Mouse (Mus musculus) heart, embryonic 15.5 days (tissue): ENCODE measurements around the gene Nptx1. TPM values are rescaled to one million over a fixed set of nuclear protein-coding genes. Genes with fewer than 3 reads are reported as not detected.

Experiments used
- ATAC-seq: fragments of 200-750 bp; cut with Nextera tagmentation; replicated peaks from 2 replicates; pipeline ENCODE4 v1.8.0; 2017; ENCODE audit warnings: low read depth, moderate TSS enrichment; ENCODE audit not compliant: insufficient number of reproducible peaks, insufficient read depth, low FRiP score
- H3K27ac ChIP-seq: fragments of 300-500 bp; sonication (generic); 2 replicates; pipeline ENCODE4 v1.5.1; 2015; ENCODE audit warnings: mild to moderate bottlenecking, inconsistent platforms
- H3K27me3 ChIP-seq: fragments of 300-500 bp; sonication (generic); 2 replicates; pipeline ENCODE4 v1.6.1; 2015; ENCODE audit warnings: inconsistent platforms
- H3K36me3 ChIP-seq: fragments of 300-500 bp; sonication (generic); 2 replicates; pipeline ENCODE4 v1.6.1; 2015; ENCODE audit warnings: mild to moderate bottlenecking, inconsistent platforms
- H3K4me1 ChIP-seq: fragments of 300-500 bp; sonication (generic); replicated peaks from 2 replicates; pipeline ENCODE4 v1.6.1; 2015; ENCODE audit warnings: inconsistent platforms
- H3K4me2 ChIP-seq: fragments of 300-500 bp; sonication (generic); 2 replicates; pipeline ENCODE4 v1.6.1; 2015; ENCODE audit warnings: inconsistent platforms, mild to moderate bottlenecking, moderate library complexity
- H3K4me3 ChIP-seq: fragments of 300-500 bp; sonication (generic); 2 replicates; pipeline ENCODE4 v1.5.1; 2015; ENCODE audit warnings: mild to moderate bottlenecking, inconsistent platforms
- H3K9ac ChIP-seq: fragments of 300-500 bp; sonication (generic); 2 replicates; pipeline ENCODE4 v1.6.1; 2015; ENCODE audit warnings: mild to moderate bottlenecking, inconsistent platforms
- H3K9me3 ChIP-seq: fragments of 300-500 bp; sonication (generic); replicated peaks from 2 replicates; pipeline ENCODE4 v1.6.1; 2016; ENCODE audit warnings: inconsistent platforms
- WGBS: fragments of 180-500 bp; shearing (Covaris S2); methylation state at CpG from one replicate; pipeline ENCODE4 v1.1.7; 2015; ENCODE audit warnings: mixed read lengths; 5-methylcytosine and 5-hydroxymethylcytosine counted together
- polyA plus RNA-seq: library from polyadenylated mRNA; unstranded; fragments of >200 nt; fragmentation: Nextera tagmentation; extraction: Ambion mirVana; gene quantifications from 2 replicates; pipeline ENCODE4 v1.2.1, GENCODE M21; 2015

The Nptx1 gene
- polyA plus RNA-seq, 1 experiment from 2014 or later: 0.79 TPM

- Histone ChIP-seq H3K9me3 (no peaks in the 10 kb centered on the region), H3K27me3 (peaks cover 7% of the 10 kb centered on the region), H3K36me3 (peaks cover 25% of the 10 kb centered on the region), H3K4me1 (0 out of 2 replicates have a peak, but pooled peaks cover 3% of the 10 kb centered on the region), H3K9ac (no peak overlapping the region), H3K4me2 (no peak overlapping the region), H3K27ac (no peak overlapping the region), H3K4me3 (no peak overlapping the region)
- ATAC-seq: no peak
- 72% methylated on average over 5 of the region's 5 CpGs for WGBS
These were observed 38.3 kb downstream of the Nptx1 start for GRCm38 (mm10) chr11:119509165-119509776.

DNA sequence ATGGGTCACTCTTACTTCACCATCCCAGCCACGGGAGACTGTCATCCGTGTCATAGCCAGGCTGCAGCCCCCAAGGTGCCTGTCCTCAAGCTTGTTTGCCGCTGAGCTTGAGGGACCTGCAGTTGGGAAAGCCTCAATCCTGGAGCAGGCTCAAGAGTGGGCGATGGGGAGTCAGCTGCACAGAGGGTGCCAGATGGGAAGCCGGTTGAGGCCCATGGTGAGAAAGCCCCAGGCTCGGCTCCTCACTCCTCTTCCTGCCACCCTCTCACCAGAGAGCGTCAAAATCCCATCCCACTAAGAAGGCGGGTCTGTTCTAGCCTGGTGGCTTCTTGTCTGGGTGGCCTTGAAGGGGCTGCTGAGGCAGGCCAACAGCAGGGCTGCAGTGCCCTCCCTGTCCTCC lies 39.8 kb downstream of the Nptx1 start:
- H3K4me1 ChIP-seq: 0 out of 2 replicates have a peak, but pooled peaks cover 3% of the 10 kb centered on the region
- ATAC-seq: no peak
- no peak overlapping the region for H3K4me3 ChIP-seq
- H3K4me2 ChIP-seq: no peak overlapping the region
- no peak overlapping the region for H3K9ac ChIP-seq
- no peaks in the 10 kb centered on the region for H3K9me3 ChIP-seq
- 83% methylated on average over 8 of the region's 8 CpGs for WGBS
- no peaks in the 10 kb centered on the region for H3K27me3 ChIP-seq
- peaks cover 28% of the 10 kb centered on the region for H3K36me3 ChIP-seq
- H3K27ac ChIP-seq: no peak overlapping the region

DNA sequence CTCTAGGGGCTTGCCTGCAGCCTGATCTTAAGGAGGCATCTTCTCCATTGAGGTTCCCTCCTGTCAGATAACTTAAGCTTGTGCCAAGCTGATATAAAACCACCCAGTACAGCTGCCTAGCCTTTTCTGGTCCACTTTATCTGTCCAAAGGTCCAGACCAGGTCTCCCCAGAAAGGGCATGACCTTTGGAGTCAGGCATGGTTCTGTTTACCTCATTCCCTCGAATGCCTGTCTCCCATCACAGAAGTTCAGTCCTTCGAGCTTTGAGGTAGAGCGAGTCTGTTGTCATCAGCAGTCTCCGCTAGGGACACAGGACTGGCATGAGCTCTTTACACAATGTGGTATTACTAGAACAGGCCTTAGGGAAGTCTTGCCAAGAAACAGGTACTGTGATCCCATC lies 41.2 kb downstream of the Nptx1 start:
- ATAC-seq: no peak
- WGBS: 85% methylated on average over 4 of the region's 4 CpGs
- peaks cover 36% of the 10 kb centered on the region for H3K36me3 ChIP-seq
- no peak overlapping the region for H3K27ac ChIP-seq
- no peaks in the 10 kb centered on the region for H3K27me3 ChIP-seq
- H3K4me1 ChIP-seq: no peaks in the 10 kb centered on the region
- H3K9me3 ChIP-seq: no peaks in the 10 kb centered on the region
- no peak overlapping the region for H3K4me3 ChIP-seq
- H3K9ac ChIP-seq: no peak overlapping the region
- no peak overlapping the region for H3K4me2 ChIP-seq

- no peaks in the 10 kb centered on the region for H3K27me3 ChIP-seq
- H3K27ac ChIP-seq: no peak overlapping the region
- no peaks in the 10 kb centered on the region for H3K9me3 ChIP-seq
- no peak overlapping the region for H3K4me3 ChIP-seq
- no peaks in the 10 kb centered on the region for H3K4me1 ChIP-seq
- no peak; the same call in 1 of the 2 replicates for ATAC-seq
- no peak overlapping the region for H3K9ac ChIP-seq
- H3K4me2 ChIP-seq: no peak overlapping the region
- H3K36me3 ChIP-seq: peaks cover 36% of the 10 kb centered on the region
These were observed 43.9 kb downstream of the Nptx1 start for GRCm38 (mm10) chr11:119503675-119504074.

GRCm38 (mm10) chr11:119500011-119500410 lies 47.5 kb downstream of the Nptx1 start:
- no peak for ATAC-seq
- 81% methylated on average over 2 of the region's 2 CpGs for WGBS
- Histone ChIP-seq H3K27ac (no peak overlapping the region), H3K4me2 (no peak overlapping the region), H3K9me3 (no peaks in the 10 kb centered on the region), H3K36me3 (peaks cover 17% of the 10 kb centered on the region), H3K9ac (no peak overlapping the region), H3K4me1 (no peaks in the 10 kb centered on the region), H3K27me3 (no peaks in the 10 kb centered on the region), H3K4me3 (no peak overlapping the region)

- 90% methylated on average over 4 of the region's 4 CpGs for WGBS
- Histone ChIP-seq H3K4me3 (no peak overlapping the region), H3K27me3 (no peaks in the 10 kb centered on the region), H3K27ac (no peak overlapping the region), H3K36me3 (peaks cover 11% of the 10 kb centered on the region; the same call in 1 of the 2 replicates), H3K9ac (no peak overlapping the region), H3K9me3 (no peaks in the 10 kb centered on the region), H3K4me2 (no peak overlapping the region), H3K4me1 (no peaks in the 10 kb centered on the region)
- no peak for ATAC-seq
These were observed 48.3 kb downstream of the Nptx1 start for GRCm38 (mm10) chr11:119499297-119499696.

DNA sequence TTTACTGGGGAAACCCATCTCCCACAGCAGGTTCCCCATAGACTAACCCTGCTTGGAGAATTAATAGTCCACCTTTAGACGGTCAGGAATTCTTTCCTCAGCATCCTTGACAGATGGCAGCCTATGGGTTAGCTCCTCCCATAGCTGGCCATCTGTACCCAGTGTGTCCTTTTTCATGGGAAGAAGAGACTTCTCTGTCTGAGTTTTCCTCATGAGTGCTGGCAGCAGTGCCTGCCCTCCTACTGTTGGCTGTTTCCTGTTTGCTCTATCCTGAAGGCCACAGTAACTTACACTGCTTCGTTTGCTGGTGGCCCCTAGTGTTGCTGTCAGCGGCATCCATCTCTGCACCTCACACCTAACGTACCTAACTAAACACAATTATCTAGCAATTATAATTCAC lies 50.1 kb downstream of the Nptx1 start:
- WGBS: 78% methylated on average over 4 of the region's 4 CpGs
- no peak for ATAC-seq
- H3K4me2 ChIP-seq: no peak overlapping the region
- no peaks in the 10 kb centered on the region for H3K9me3 ChIP-seq
- H3K36me3 ChIP-seq: peaks cover 10% of the 10 kb centered on the region; the same call in 1 of the 2 replicates
- H3K4me3 ChIP-seq: no peak overlapping the region
- H3K4me1 ChIP-seq: peaks cover 5% of the 10 kb centered on the region
- H3K9ac ChIP-seq: no peak overlapping the region
- no peaks in the 10 kb centered on the region for H3K27me3 ChIP-seq
- H3K27ac ChIP-seq: no peak overlapping the region

DNA sequence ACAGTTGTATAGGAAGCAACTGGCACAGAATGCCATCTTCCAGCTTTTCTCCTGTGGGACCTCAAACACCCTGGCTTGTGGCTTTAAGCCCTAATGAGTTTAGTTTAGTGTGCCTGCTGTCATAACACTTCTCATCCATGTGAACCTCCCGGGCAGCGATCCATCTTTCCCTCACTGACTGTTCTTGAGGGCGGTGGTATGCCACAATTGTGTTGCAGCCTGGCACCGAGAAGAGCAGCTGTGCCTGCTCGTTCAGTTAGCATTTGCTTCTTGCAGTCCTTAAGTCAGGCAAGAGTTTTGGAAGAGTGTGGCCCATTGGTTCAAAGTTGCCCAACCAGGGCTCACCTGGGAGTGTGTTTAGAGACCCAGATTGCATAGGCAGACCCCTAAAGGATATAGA lies 51.4 kb downstream of the Nptx1 start:
- Histone ChIP-seq H3K27me3 (no peaks in the 10 kb centered on the region), H3K27ac (no peak overlapping the region), H3K4me1 (peaks cover 10% of the 10 kb centered on the region), H3K9ac (no peak overlapping the region), H3K9me3 (no peaks in the 10 kb centered on the region), H3K4me3 (no peak overlapping the region), H3K36me3 (0 out of 2 replicates have a peak, but pooled peaks cover 4% of the 10 kb centered on the region), H3K4me2 (no peak overlapping the region)
- 93% methylated on average over 5 of the region's 5 CpGs for WGBS
- no peak for ATAC-seq

DNA sequence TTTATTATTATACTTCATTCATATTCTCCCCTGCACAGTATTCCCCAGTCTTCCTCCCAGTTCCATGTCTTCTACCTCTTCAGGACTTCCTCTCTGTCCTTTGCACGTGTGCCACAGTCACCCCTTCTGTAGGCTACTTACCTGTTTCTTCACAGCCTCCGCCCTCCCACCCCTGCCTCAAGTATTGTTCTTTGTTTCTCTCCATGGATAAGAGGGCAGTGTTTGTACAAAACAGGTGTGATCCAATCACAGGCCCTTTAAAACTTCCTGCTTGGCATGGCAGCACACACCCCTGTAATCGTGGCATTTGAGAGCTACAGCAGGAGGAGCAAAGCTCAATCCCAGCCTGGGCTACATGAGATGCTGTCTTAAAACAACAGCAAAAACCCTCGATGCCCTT lies 54.0 kb downstream of the Nptx1 start:
- H3K4me1 ChIP-seq: peaks cover 10% of the 10 kb centered on the region
- H3K4me2 ChIP-seq: no peak overlapping the region
- H3K9me3 ChIP-seq: no peaks in the 10 kb centered on the region
- no peak overlapping the region for H3K27ac ChIP-seq
- 0 out of 2 replicates have a peak, but pooled peaks cover 4% of the 10 kb centered on the region for H3K36me3 ChIP-seq
- ATAC-seq: no peak
- no peak overlapping the region for H3K9ac ChIP-seq
- H3K27me3 ChIP-seq: no peaks in the 10 kb centered on the region
- H3K4me3 ChIP-seq: no peak overlapping the region
- WGBS: 76% methylated on average over 4 of the region's 4 CpGs

- Histone ChIP-seq H3K4me1 (peaks cover 10% of the 10 kb centered on the region), H3K36me3 (0 out of 2 replicates have a peak, but pooled peaks cover 4% of the 10 kb centered on the region), H3K27me3 (no peaks in the 10 kb centered on the region), H3K9me3 (no peaks in the 10 kb centered on the region), H3K27ac (no peak overlapping the region), H3K9ac (no peak overlapping the region), H3K4me2 (peak overlapping the region; percentile 96; the same call in 1 of the 2 replicates), H3K4me3 (peak overlapping the region; percentile 84; the same call in 1 of the 2 replicates)
- ATAC-seq: no peak
- WGBS: 93% methylated on average over 6 of the region's 6 CpGs
These were observed 54.7 kb downstream of the Nptx1 start for GRCm38 (mm10) chr11:119492830-119493229.

- Histone ChIP-seq H3K9ac (peak overlapping the region; percentile 88), H3K36me3 (peaks cover 8% of the 10 kb centered on the region), H3K9me3 (no peaks in the 10 kb centered on the region), H3K27ac (peak overlapping the region; percentile 91), H3K4me2 (peak overlapping the region; percentile 96), H3K27me3 (no peaks in the 10 kb centered on the region), H3K4me1 (peaks cover 10% of the 10 kb centered on the region), H3K4me3 (peak overlapping the region; percentile 84)
- WGBS: 3% methylated on average over 27 of the region's 27 CpGs
- ATAC-seq: no peak
These were observed 55.9 kb downstream of the Nptx1 start for GRCm38 (mm10) chr11:119491690-119492087.
